Mouse (Mus musculus): ENCODE results near the gene Ptpn11.

DNA sequence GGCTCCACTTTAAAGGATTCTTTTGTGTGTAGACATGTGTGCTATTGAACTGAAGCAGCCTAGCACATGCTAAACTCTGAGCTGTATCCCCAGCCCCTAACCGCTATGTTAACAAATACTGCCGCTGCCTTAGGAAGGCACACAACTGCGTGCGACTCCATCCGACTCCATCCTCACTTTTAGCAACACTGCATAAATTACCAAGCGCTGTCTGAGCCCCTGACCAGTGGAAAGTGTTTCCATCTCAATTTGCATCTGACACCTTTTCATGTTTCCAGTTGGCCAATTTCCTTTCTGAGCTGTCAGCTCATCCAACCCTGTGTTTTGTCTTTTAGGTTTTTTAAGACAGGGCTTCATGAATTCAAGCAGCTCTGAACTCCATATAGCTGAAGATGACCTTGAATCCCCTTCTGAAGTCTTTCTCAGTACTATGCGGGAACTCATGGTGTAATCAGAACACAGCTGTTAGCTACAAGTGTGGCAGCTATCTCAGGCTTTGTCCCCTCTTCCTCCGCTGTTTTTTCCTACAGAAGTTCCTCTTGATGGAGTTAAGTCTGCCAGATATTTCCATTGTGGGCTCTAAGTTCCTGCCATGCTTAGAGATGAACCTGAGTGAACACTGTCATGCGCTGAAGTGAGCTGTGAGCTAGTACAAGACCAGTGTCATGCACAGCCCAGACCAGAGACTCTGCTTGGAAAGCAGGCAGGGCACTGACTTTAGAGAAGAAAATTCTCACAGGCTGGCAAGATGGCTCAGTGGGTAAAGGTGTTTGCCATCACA is 11.9 kb downstream of the Ptpn11 start:
- TF ChIP-seq MAX (IDR thresholded peaks at IDR 0.05; ENCODE audit: low read depth) (no peak), POLR2A (IDR thresholded peaks at IDR 0.05; ENCODE audit: insufficient read length, low read depth) (no peak), MYOG (IDR thresholded peaks at IDR 0.05; ENCODE audit: control insufficient read depth in 1 of 3, insufficient read depth in 1 of 3, insufficient read length in 2 of 3, low read depth in 2 of 3) (no peak), E2F4 (IDR thresholded peaks at IDR 0.05; ENCODE audit: insufficient read depth) (no peak), CEBPB (IDR thresholded peaks at IDR 0.05; ENCODE audit: insufficient read depth, poor library complexity, severe bottlenecking) (no peak), TCF3 (IDR thresholded peaks at IDR 0.05; ENCODE audit: insufficient read length, low read depth) (no peak), TCF12 (IDR thresholded peaks at IDR 0.05; ENCODE audit: insufficient read depth, poor library complexity, severe bottlenecking) (no peak), USF1 (IDR thresholded peaks at IDR 0.05; ENCODE audit: low read depth) (no peak), POLR2AphosphoS2 (IDR thresholded peaks at IDR 0.05; ENCODE audit: insufficient read length, low read depth) (no peak), REST (IDR thresholded peaks at IDR 0.05; ENCODE audit: insufficient read depth, insufficient read length) (no peak), SRF (IDR thresholded peaks at IDR 0.05; ENCODE audit: control insufficient read depth, insufficient read length, low read depth) (no peak), MYOD1 (IDR thresholded peaks at IDR 0.05; ENCODE audit: control insufficient read depth in 1 of 3, insufficient read length in 2 of 3, low read depth in 2 of 3) (no peak)

Data from myocyte (in vitro differentiated cells).